Mouse (Mus musculus) CD4-positive, CD25-positive, alpha-beta regulatory T cell, adult 9 weeks (primary cell): ENCODE data around the gene Clca4b. TPM values are rescaled to one million over a fixed set of nuclear protein-coding genes. Genes with fewer than 3 reads are reported as not detected.

Experiments used
- polyA plus RNA-seq: library from polyadenylated mRNA; unstranded; fragments of 100-300 nt; shearing (Covaris generic); gene quantifications from one replicate; pipeline ENCODE4 v1.2.1, GENCODE M21; 2017

The Clca4b gene
- polyA plus RNA-seq = not detected

DNA sequence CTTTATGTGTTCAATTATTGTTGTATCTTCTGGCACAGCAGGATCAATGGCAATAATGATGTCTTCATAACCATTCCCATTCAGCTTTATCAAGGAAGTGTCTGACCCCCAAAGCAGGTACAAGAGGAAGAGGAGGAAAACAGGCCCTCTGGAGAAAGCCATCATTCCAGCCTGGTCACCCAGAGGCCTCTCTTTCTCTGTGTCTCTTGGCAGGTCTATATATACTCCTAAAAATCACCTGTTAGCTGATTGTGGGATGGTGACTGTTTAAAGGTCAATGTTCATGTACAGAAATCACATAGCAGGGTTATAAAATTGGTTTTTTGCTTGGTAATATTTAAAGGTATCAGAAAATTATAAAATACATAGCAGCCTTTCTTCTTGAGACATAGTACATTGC is at the start of gene Clca4b:
TSS of gene Clca4b (minus strand) at position 195 of the 400 bp plus-strand sequence.

GRCm38 (mm10) chr3:144974945-144975344 is 42.6 kb upstream of the Clca4b start, which contains the start of gene Clca4a:
Gene Clca4a (minus strand): TSS chr3:144975045.

Other genes starting within 250 kb of the Clca4b start
- gene Sh3glb1, start 212.2 kb downstream of the Clca4b start, polyA plus RNA-seq = 54.2 TPM
- not detected for gene Clca3a1, start 171.6 kb downstream of the Clca4b start, polyA plus RNA-seq
- not detected for gene Clca3a2, start 113.0 kb downstream of the Clca4b start, polyA plus RNA-seq
- not detected for gene Clca3b, start 83.2 kb downstream of the Clca4b start, polyA plus RNA-seq
- gene Clca4a, start 42.5 kb upstream of the Clca4b start, polyA plus RNA-seq = not detected
- not detected for gene Clca1, start 100.2 kb upstream of the Clca4b start, polyA plus RNA-seq
- not detected for gene Clca2, start 166.9 kb upstream of the Clca4b start, polyA plus RNA-seq
- 6.6 TPM for gene Odf2l, start 186.1 kb upstream of the Clca4b start, polyA plus RNA-seq